Mouse (Mus musculus): ENCODE measurements around the gene Acot3. TPM values are rescaled to one million over a fixed set of nuclear protein-coding genes. Genes with fewer than 3 reads are reported as not detected.

Gene Acot3
- total and polyA plus RNA-seq, 3 experiments, result not detected

DNA sequence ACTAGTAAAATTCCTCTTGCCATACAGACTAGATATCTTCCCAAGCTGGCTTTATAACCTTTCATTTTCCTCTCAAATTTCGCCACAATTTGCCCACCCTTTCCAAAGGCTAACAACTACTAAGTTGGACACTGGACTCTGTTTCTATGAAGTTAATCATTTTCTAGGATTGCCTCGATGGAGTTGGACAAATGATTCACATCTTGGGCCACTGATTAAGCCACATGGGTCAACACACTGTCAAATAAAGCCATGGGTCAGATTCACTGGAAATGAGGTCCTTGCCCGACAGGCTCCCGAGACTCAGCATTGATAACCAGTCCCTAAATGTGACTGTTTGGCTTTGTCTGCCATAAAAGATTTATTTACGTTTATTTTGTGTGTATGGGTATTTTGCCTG is 9.7 kb upstream of the Acot3 start:
- no peak overlapping the region for H3K27ac ChIP-seq (ENCODE audit: insufficient read depth, low read depth)
- no peaks in the 10 kb centered on the region for H3K4me1 ChIP-seq (ENCODE audit: control insufficient read depth in 1 of 2, insufficient read depth in 2 of 2)
- H3K36me3 ChIP-seq (replicated peaks in 1 of 2; ENCODE audit: control insufficient read depth in 1 of 2, insufficient read depth in 1 of 2, low read length in 1 of 2), result no peaks in the 10 kb centered on the region
- no peaks in the 10 kb centered on the region for H3K27me3 ChIP-seq (replicated peaks)
- no peak overlapping the region for H3K4me3 ChIP-seq (replicated peaks in 1 of 3; ENCODE audit: low read depth in 2 of 3, low read length in 2 of 3, poor library complexity in 1 of 3)
- peaks cover 5% of the 10 kb centered on the region for H3K9me3 ChIP-seq (replicated peaks; ENCODE audit: low read length)
- dilution Hi-C loops (cut with MboI; ENCODE audit: extremely low pct_ligation_motif_present, extremely low pct_unique_long_range_greater_than_20kb, low sequenced_read_pairs) (no loop called here), in situ Hi-C loops (cut with MboI; ENCODE audit: low pct_ligation_motif_present, low pct_unique_long_range_greater_than_20kb, low sequenced_read_pairs) (no loop called here)
- H3K4me2 ChIP-seq (ENCODE audit: insufficient read depth, low read depth, poor library complexity, severe bottlenecking), result no peak overlapping the region
- no peak for DNase-seq (ENCODE audit: extremely low read depth)
- TF ChIP-seq GABPA (IDR thresholded peaks at IDR 0.05; ENCODE audit: insufficient replicate concordance, low read depth, low read length) (no peak), SMC3 (IDR thresholded peaks at IDR 0.05; ENCODE audit: low read depth, low read length) (no peak), MAZ (IDR thresholded peaks at IDR 0.05; ENCODE audit: low read depth, low read length) (no peak), POLR2AphosphoS2 (IDR thresholded peaks at IDR 0.05; ENCODE audit: low read depth, low read length) (no peak), ZNF384 (IDR thresholded peaks at IDR 0.05; ENCODE audit: low read depth, low read length) (no peak), MAX (IDR thresholded peaks at IDR 0.05; ENCODE audit: low read length) (no peak), ZMIZ1 (IDR thresholded peaks at IDR 0.05; ENCODE audit: low read depth, low read length) (no peak), UBTF (IDR thresholded peaks at IDR 0.05; ENCODE audit: low read depth, low read length) (no peak), ZC3H11A (IDR thresholded peaks at IDR 0.05; ENCODE audit: low read depth, low read length) (no peak), NRF1 (IDR thresholded peaks at IDR 0.05; ENCODE audit: low read depth, low read length) (no peak), NELFE (IDR thresholded peaks at IDR 0.05; ENCODE audit: low read depth, low read length) (no peak), ETS1 (conservative IDR thresholded peaks at IDR 0.05; ENCODE audit: low read depth, low read length) (no peak), BHLHE40 (IDR thresholded peaks at IDR 0.05; ENCODE audit: low read depth, low read length) (no peak), USF1 (IDR thresholded peaks at IDR 0.05; ENCODE audit: low read depth, low read length) (no peak), EP300 (IDR thresholded peaks at IDR 0.05; ENCODE audit: low read length) (no peak), IRF4 (IDR thresholded peaks at IDR 0.05; ENCODE audit: low read depth, low read length) (no peak)
- H3K79me2 ChIP-seq (replicated peaks; ENCODE audit: control insufficient read depth, extremely low read depth, insufficient read depth, poor library complexity, severe bottlenecking), result no peaks in the 10 kb centered on the region
- H3K9ac ChIP-seq (ENCODE audit: insufficient read depth, low read depth), result no peak overlapping the region

DNA sequence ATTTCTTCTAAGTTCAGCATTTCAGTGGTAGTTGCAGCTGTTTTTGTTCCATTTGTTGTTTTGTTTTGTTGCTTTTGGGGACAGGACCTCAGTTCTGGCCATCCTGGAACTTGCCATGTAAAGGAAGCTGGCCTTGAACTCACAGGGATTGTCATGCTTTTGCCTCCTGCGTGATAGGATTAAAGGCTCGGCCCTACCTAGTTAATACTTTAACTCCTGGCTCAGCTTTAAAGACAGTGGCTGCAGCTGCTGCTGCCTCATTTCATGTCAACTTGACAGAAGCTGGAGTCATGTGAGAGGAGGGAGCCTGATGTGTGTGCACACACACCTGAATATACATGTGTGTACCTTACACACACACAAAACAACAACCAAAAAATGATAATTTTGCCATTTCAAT is 7.9 kb upstream of the Acot3 start:
- DNase-seq (ENCODE audit: extremely low read depth), result no peak
- Histone ChIP-seq H3K9me3 (replicated peaks; ENCODE audit: low read length) (peaks cover 7% of the 10 kb centered on the region), H3K27me3 (replicated peaks) (no peaks in the 10 kb centered on the region), H3K4me1 (ENCODE audit: control insufficient read depth in 1 of 2, insufficient read depth in 2 of 2) (no peaks in the 10 kb centered on the region), H3K36me3 (replicated peaks in 1 of 2; ENCODE audit: control insufficient read depth in 1 of 2, insufficient read depth in 1 of 2, low read length in 1 of 2) (no peaks in the 10 kb centered on the region), H3K79me2 (replicated peaks; ENCODE audit: control insufficient read depth, extremely low read depth, insufficient read depth, poor library complexity, severe bottlenecking) (no peaks in the 10 kb centered on the region), H3K4me3 (replicated peaks in 1 of 3; ENCODE audit: low read depth in 2 of 3, low read length in 2 of 3, poor library complexity in 1 of 3) (no peak overlapping the region), H3K9ac (ENCODE audit: insufficient read depth, low read depth) (no peak overlapping the region), H3K4me2 (ENCODE audit: insufficient read depth, low read depth, poor library complexity, severe bottlenecking) (no peak overlapping the region), H3K27ac (ENCODE audit: insufficient read depth, low read depth) (no peak overlapping the region)
- in situ Hi-C loops (cut with MboI; ENCODE audit: low pct_ligation_motif_present, low pct_unique_long_range_greater_than_20kb, low sequenced_read_pairs), result no loop called here
- dilution Hi-C loops (cut with MboI; ENCODE audit: extremely low pct_ligation_motif_present, extremely low pct_unique_long_range_greater_than_20kb, low sequenced_read_pairs), result no loop called here
- TF ChIP-seq ZNF384 (IDR thresholded peaks at IDR 0.05; ENCODE audit: low read depth, low read length), result no peak
- TF ChIP-seq KAT2A (IDR thresholded peaks at IDR 0.05; ENCODE audit: insufficient replicate concordance, low read length), result no peak
- no peak for TF ChIP-seq JUND (conservative IDR thresholded peaks at IDR 0.05; ENCODE audit: low read depth, low read length)
- TF ChIP-seq EP300 (IDR thresholded peaks at IDR 0.05; ENCODE audit: low read length), result no peak
- TF ChIP-seq ZKSCAN1 (IDR thresholded peaks at IDR 0.05; ENCODE audit: borderline replicate concordance, low read depth, low read length), result no peak
- no peak for TF ChIP-seq USF1 (IDR thresholded peaks at IDR 0.05; ENCODE audit: low read depth, low read length)
- no peak for TF ChIP-seq MAX (IDR thresholded peaks at IDR 0.05; ENCODE audit: low read length)
- no peak for TF ChIP-seq CTCF (conservative IDR thresholded peaks at IDR 0.05 in 1 of 2, IDR thresholded peaks at IDR 0.05 in 1 of 2; ENCODE audit: low read depth in 2 of 2, low read length in 2 of 2)
- TF ChIP-seq PAX5 (IDR thresholded peaks at IDR 0.05; ENCODE audit: low read length), result no peak
- no peak for TF ChIP-seq ZC3H11A (IDR thresholded peaks at IDR 0.05; ENCODE audit: low read depth, low read length)
- TF ChIP-seq JUN (IDR thresholded peaks at IDR 0.05; ENCODE audit: insufficient read depth, low read depth, low read length), result no peak
- no peak for TF ChIP-seq GABPA (IDR thresholded peaks at IDR 0.05; ENCODE audit: insufficient replicate concordance, low read depth, low read length)
- TF ChIP-seq HCFC1 (IDR thresholded peaks at IDR 0.05; ENCODE audit: low read depth, low read length), result no peak
- no peak for TF ChIP-seq BHLHE40 (IDR thresholded peaks at IDR 0.05; ENCODE audit: low read depth, low read length)
- TF ChIP-seq ETS1 (conservative IDR thresholded peaks at IDR 0.05; ENCODE audit: low read depth, low read length), result no peak
- TF ChIP-seq E2F4 (IDR thresholded peaks at IDR 0.05; ENCODE audit: insufficient replicate concordance, low read depth, low read length), result no peak
- no peak for TF ChIP-seq MEF2A (IDR thresholded peaks at IDR 0.05; ENCODE audit: borderline replicate concordance, low read depth, low read length)
